Mouse (Mus musculus) forebrain, postnatal 0 days (tissue): ENCODE measurements at regions not wholly inside any gene's neighbourhood (a gene's known extent, or its start where the extent isn't known, plus 50 kb on each side); places are given as distances from the start of the nearest gene placed in this dataset.
"Not testable (repeated sequence)": the region's sequence is repeated elsewhere in the genome, so short reads cannot be mapped to it uniquely, and the experiment has no call there.

Experiments
- ATAC-seq: fragments of 200-750 bp; cut with Nextera tagmentation; 2 replicates; pipeline ENCODE4 v1.8.0; 2017; ENCODE audit warnings: mild to moderate bottlenecking, moderate library complexity
- DNase-seq: peaks from one replicate; pipeline ENCODE4 v3.0.0-alpha.2; 2015
- H3K27ac ChIP-seq: fragments of 300-500 bp; sonication (generic); 2 replicates; pipeline ENCODE4 v1.5.1; 2014; ENCODE audit warnings: low read depth, mild to moderate bottlenecking, antibody characterized with exemption, low read length, moderate library complexity, mixed read lengths
- H3K27me3 ChIP-seq: fragments of 300-500 bp; sonication (generic); 2 replicates; pipeline ENCODE4 v1.6.1; 2014; ENCODE audit warnings: mild to moderate bottlenecking, low read length, mixed read lengths; ENCODE audit not compliant: insufficient read depth
- H3K36me3 ChIP-seq: fragments of 300-500 bp; sonication (generic); 2 replicates; pipeline ENCODE4 v1.6.1; 2014; ENCODE audit warnings: mild to moderate bottlenecking, moderate library complexity; ENCODE audit not compliant: insufficient read depth
- H3K4me1 ChIP-seq: fragments of 300-500 bp; sonication (generic); 2 replicates; pipeline ENCODE4 v1.6.1; 2014; ENCODE audit warnings: antibody characterized with exemption; ENCODE audit not compliant: insufficient read depth
- H3K4me2 ChIP-seq: fragments of 300-500 bp; sonication (generic); 2 replicates; pipeline ENCODE4 v1.6.1; 2014; ENCODE audit warnings: low read depth, mild to moderate bottlenecking, moderate library complexity
- H3K4me3 ChIP-seq: fragments of 300-500 bp; sonication (generic); 2 replicates; pipeline ENCODE4 v1.5.1; 2014; ENCODE audit warnings: low read depth, low read length, mixed read lengths
- H3K9ac ChIP-seq: fragments of 300-500 bp; sonication (generic); 2 replicates; pipeline ENCODE4 v1.6.1; 2014; ENCODE audit warnings: mild to moderate bottlenecking
- H3K9me3 ChIP-seq: fragments of 300-500 bp; sonication (generic); 2 replicates; pipeline ENCODE4 v1.6.1; 2016; ENCODE audit warnings: low read length
- CTCF ChIP-seq: sonication (generic); IDR thresholded peaks from 2 replicates; pipeline ENCODE4 v1.5.1; 2016; ENCODE audit warnings: antibody characterized with exemption, control low read depth, low read depth
- WGBS: fragments of 180-500 bp; shearing (Covaris S2); extraction: QIAGEN DNeasy Blood & Tissue Kit; methylation state at CpG from one replicate; pipeline ENCODE4 v1.1.7; 2014; 5-methylcytosine and 5-hydroxymethylcytosine counted together

GRCm38 (mm10) chr1:12572770-12573169 is 1158.9 kb downstream of the A830018L16Rik start:
- Histone ChIP-seq H3K9me3 (no peaks in the 10 kb centered on the region), H3K4me2 (no peak overlapping the region), H3K27ac (no peak overlapping the region), H3K4me1 (peaks cover under 1% of the 10 kb centered on the region; the same call in 1 of the 2 replicates), H3K36me3 (no peaks in the 10 kb centered on the region), H3K4me3 (no peak overlapping the region), H3K9ac (no peak overlapping the region), H3K27me3 (no peaks in the 10 kb centered on the region)
- DNase-seq = no peak
- TF ChIP-seq CTCF = no peak
- no peak for ATAC-seq
- 83% methylated on average over 4 of the region's 4 CpGs for WGBS

- no peak for ATAC-seq
- Histone ChIP-seq H3K27ac (no peak overlapping the region), H3K27me3 (no peaks in the 10 kb centered on the region), H3K4me1 (peaks cover 3% of the 10 kb centered on the region; the same call in 1 of the 2 replicates), H3K9me3 (no peaks in the 10 kb centered on the region), H3K4me3 (no peak overlapping the region), H3K4me2 (no peak overlapping the region), H3K9ac (no peak overlapping the region), H3K36me3 (no peaks in the 10 kb centered on the region)
- 80% methylated on average over 5 of the region's 5 CpGs for WGBS
- no peak for DNase-seq
- TF ChIP-seq CTCF = no peak
Observed at GRCm38 (mm10) chr1:12574274-12574673, 1160.4 kb downstream of the A830018L16Rik start.

- Histone ChIP-seq H3K4me3 (no peak overlapping the region; the same call in 1 of the 2 replicates), H3K4me1 (peaks cover 3% of the 10 kb centered on the region; the same call in 1 of the 2 replicates), H3K4me2 (peak overlapping the region; percentile 11), H3K9ac (no peak overlapping the region), H3K9me3 (no peaks in the 10 kb centered on the region), H3K36me3 (no peaks in the 10 kb centered on the region), H3K27me3 (no peaks in the 10 kb centered on the region), H3K27ac (peak overlapping the region; percentile 24; the same call in 1 of the 2 replicates)
- no peak for TF ChIP-seq CTCF
- ATAC-seq (peak; percentile 74), DNase-seq (peak; percentile 54)
- WGBS = 4% methylated on average over 13 of the region's 13 CpGs
Observed at GRCm38 (mm10) chr1:12577027-12577703, 1163.3 kb downstream of the A830018L16Rik start.

GRCm38 (mm10) chr1:12577978-12578377 is 1164.1 kb downstream of the A830018L16Rik start:
- TF ChIP-seq CTCF = no peak
- Histone ChIP-seq H3K9ac (no peak overlapping the region), H3K36me3 (no peaks in the 10 kb centered on the region), H3K4me2 (no peak overlapping the region), H3K27ac (no peak overlapping the region), H3K4me1 (peaks cover 3% of the 10 kb centered on the region; the same call in 1 of the 2 replicates), H3K4me3 (no peak overlapping the region), H3K9me3 (no peaks in the 10 kb centered on the region), H3K27me3 (no peaks in the 10 kb centered on the region)
- DNase-seq (no peak), ATAC-seq (no peak)
- 63% methylated on average over 1 of the region's 1 CpGs for WGBS

- Histone ChIP-seq H3K4me1 (0 out of 2 replicates have a peak, but pooled peaks cover under 1% of the 10 kb centered on the region), H3K9ac (no peak overlapping the region), H3K4me3 (no peak overlapping the region), H3K36me3 (no peaks in the 10 kb centered on the region), H3K9me3 (no peaks in the 10 kb centered on the region), H3K27me3 (no peaks in the 10 kb centered on the region), H3K4me2 (no peak overlapping the region), H3K27ac (no peak overlapping the region)
- ATAC-seq (no peak), DNase-seq (no peak)
- WGBS = 65% methylated on average over 3 of the region's 3 CpGs
- TF ChIP-seq CTCF = no peak
Observed at GRCm38 (mm10) chr1:12583012-12583411, 1169.1 kb downstream of the A830018L16Rik start.

- H3K4me3 ChIP-seq, H3K27me3 ChIP-seq, H3K4me2 ChIP-seq, H3K27ac ChIP-seq, H3K36me3 ChIP-seq, H3K4me1 ChIP-seq, H3K9ac ChIP-seq, DNase-seq, ATAC-seq, H3K9me3 ChIP-seq: not testable (repeated sequence)
- 95% methylated on average over 6 of the region's 6 CpGs for WGBS
Observed at GRCm38 (mm10) chr1:12586981-12587380, 1173.1 kb downstream of the A830018L16Rik start.

GRCm38 (mm10) chr1:12612102-12612501 is 1198.2 kb downstream of the A830018L16Rik start:
- WGBS = 89% methylated on average over 4 of the region's 4 CpGs
- Histone ChIP-seq H3K27ac (no peak overlapping the region), H3K4me2 (no peak overlapping the region)

More at GRCm38 (mm10) chr1:12612102-12612501, 1198.2 kb downstream of the A830018L16Rik start:
- H3K27me3 ChIP-seq = no peaks in the 10 kb centered on the region
- H3K9me3 ChIP-seq = no peaks in the 10 kb centered on the region
- H3K4me3 ChIP-seq = no peak overlapping the region
- DNase-seq (no peak), ATAC-seq (no peak)
- TF ChIP-seq CTCF = no peak
- no peak overlapping the region for H3K9ac ChIP-seq
- no peaks in the 10 kb centered on the region for H3K36me3 ChIP-seq
- H3K4me1 ChIP-seq = no peaks in the 10 kb centered on the region
